Mouse (Mus musculus): Measurements from ENCODE around the gene Tmpo.

The Tmpo gene

DNA sequence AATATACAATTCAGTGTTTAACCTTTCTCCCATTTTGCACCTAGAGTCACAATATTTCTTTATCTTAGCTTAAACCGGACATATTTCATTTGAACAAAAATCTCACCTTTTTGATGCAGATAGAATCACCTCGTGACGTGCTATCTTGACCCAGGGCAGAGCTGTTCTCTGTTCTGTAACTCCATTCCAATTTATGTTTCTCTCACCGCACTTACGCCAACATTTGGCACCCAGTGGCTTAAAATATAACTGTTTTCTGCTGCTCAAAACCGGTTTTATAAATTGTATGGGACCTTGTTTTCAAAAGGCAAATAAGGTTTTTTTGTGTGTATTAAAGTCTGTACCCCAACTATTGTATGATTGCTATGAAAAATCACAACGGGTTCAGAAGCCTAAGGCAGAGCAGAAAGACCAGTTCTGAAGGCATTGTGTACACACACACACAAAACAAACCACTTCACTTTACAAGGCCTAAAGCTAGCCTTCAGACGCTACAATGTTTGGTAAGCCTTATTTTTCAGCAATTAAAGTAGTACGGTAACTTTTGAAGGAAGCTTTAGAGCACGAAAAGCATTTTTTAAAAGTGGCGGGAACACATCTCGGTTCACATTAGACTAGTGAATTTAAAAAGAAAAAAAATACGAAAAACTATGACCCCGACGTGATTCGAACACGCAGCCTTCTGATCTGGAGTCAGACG, at the start of gene Tmpo:
Gene Tmpo, minus strand, starts transcription at position 555 of the 700 bp plus-strand sequence.
- DNase-seq (ENCODE audit: low spot score): no peak

DNA sequence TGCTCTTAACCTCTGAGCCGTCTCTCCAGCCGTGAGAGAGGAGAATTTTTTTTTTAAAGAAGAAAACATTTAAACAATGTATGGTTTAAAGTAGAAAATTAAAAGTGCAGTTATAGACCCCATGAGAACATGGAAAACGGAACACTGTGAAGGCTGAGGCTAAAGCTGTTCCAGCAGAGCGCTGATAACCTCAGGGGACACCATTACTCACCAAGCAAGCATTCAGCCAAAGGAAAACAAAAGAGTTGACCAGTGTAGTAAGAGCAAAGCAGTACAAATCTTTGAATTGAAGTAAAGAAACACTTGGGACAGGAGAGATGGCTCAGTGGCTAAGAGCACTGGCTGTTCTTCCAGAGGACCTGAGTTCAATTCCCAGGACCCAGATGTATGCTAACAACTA, 49.3 kb upstream of the Tmpo start:
- no peak for DNase-seq (ENCODE audit: low spot score)

DNA sequence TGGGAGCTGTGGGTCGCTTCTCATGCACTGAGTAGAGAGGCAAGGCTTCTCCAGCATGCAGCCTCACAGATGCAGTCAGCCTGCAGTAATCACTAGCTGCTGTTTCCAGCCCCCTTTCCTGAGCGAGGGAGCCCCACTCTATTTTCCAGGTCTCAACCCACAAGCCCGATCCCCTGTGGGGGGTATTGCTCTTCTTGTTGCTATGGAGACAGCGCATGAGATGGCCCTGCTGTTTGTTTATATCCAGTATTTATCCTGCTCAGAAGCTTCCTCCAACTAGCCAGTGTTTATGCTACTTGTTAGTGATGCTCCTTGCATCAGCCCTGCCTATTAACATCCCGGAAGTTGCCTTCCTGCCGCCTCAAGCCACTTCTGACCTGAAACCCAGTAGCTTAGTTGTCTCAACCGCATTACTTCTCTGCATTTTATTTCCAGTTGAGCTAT, 48.4 kb upstream of the Tmpo start:
- no peak for DNase-seq (ENCODE audit: low spot score)

DNA sequence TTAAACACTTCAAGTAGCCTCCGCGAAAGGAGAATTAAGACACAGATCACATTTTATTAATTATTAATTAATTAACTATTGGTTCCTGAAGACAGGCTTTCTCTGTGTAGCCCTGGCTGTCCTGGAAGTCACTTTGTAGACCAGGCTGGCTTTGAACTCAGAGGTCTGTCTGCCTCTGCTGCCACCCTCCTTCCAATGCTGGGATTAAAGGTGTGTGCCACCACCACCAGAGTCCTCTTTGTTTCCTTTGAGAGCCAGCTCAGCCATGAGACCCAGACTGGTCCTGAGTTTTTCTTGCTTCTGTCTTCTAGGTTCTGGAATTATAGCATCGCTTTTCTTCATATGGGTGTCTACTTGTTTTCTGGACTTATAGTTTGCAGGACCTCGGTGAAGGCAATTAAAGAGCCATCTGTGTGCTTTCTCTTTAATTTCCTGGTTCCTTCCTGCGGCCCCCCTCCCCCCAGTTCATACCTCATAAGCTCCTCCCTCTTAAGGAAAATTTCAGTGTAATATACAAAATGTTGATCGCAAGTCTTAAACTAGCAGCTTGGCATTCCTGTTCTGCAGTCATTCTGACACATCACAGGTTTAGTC, 47.9 kb upstream of the Tmpo start:
- no peak for DNase-seq (ENCODE audit: low spot score)

DNA sequence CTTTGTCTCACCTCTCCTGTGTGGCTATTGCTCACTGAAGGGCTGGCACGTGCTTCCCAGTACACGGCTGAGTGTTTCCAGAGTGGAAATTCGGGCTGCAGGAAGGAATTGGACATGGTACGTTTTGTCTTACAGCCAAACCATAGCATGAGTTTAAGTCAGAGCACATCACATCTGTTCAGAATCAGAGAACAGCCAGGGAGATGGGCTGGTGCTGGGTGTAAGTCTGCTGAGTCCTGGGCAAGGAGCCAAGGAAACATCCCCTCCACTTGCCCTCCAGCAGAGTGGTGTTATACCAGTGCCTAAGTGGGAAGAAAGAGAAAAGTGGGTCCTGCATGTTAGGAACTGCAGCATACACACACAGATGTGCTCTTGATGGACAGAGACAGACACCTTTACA, 45.9 kb upstream of the Tmpo start:
- DNase-seq (ENCODE audit: low spot score): no peak

DNA sequence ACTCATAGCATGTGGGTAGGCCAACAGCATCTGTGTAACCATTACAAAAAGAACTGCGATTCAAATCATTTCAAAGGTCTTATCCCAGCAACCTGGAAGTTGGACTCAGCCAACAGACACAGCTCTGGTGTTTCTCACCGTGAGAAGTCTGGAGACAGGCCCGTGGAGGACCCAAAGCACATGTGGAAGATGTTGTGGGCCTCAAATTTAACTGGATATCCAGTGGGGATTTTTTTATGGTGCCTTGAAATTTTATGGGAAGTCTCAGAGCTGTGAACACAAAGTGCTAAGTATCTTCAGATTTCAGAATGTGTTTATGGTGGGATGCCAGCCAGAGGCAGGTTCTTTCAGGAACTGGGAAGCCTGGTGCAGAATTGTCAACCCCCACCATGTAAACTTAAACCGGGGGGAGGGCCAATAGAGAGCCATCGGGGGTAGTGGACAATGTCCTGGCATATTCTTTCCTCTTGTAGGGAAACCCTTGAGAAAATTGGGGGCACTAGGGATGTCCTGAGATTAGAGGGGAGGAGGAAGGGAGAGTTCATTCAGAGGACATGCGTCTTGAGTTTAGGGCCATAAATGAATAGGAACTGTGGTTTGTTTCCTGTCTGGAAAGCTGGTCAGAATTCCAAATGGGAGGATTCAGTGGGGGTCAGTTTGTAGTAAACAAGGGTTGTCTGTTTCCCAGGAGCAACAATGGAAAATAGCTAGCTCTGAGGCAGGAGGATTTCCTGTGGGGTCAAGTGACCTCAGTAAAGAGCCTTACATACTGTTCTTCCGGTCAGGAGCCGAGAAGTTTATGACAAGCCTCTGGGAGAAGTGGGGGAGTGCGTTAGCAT, 41.5 kb upstream of the Tmpo start:
- DNase-seq (ENCODE audit: low spot score): no peak

DNA sequence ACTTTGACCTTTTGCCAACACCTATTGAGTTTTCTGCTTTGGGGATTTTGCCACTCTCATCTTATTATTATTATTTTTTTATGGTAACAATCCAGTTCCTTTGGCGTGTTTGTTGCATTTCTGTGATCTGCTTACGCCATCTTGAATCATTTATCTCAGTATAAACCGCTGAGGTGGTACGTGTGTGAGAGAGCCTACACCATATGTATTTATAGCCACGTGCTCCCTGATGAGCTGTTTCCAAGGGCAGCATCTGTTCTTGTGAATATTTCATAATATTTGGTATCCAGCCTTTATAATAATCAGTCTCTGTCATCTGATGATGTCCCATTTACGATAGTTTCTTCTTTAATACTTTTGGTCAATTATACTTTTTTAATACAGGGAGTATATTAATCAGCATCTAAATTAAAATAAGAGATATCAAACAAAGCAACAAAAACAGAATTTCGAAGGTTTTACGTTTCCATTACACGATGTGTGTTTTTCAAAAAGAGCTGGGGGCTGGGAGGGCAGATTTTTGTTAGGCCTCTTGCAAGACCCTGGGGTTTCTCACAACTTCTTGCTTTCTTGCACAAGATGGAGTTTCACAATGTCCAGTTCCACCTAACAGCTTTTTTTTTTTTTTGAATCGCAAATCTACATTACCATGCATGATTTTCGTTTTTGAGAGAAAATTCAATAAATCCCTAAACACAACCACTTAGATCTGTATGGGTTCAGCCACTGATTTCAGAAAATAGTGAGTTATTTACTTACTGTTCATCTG, 28.0 kb upstream of the Tmpo start:
- DNase-seq (ENCODE audit: low spot score): no peak

DNA sequence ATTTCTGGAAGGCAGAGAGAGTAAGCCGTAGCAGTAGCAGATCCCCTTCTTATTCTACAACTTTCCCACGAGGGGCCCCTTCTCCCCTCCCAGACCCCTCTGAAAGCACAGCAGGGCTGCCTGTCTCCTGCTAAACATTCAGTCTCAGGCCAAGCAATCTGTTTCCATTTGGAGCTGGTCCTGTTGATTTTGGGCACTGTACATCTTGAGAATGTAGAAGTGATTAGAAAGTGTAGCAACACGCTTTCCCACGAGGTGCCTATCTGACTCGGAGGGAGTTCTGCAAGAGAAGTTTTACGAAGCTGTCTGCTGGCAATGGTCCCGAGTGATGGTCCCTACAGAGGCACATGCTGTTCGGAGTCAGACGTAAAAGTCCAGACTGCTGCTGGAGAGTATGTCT, 27.3 kb upstream of the Tmpo start:
- no peak for DNase-seq (ENCODE audit: low spot score)

DNA sequence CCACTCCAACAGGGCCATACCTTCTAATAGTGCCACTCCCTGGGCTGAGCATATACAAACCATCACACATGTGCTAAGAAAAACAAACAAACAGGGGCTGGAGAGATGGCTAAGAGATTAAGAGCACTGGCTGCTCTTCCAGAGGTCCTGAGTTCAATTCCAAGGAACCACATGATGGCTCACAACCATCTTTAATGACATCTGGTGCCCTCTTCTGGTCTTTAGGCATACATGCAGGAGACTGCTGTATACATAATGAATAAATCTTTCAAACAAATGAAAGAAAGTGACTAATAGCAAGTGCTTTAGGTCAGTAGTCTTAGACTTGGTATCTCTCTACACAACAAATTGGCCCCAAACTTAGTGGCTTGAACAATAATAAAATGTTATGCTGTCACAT, 26.2 kb upstream of the Tmpo start:
- DNase-seq (ENCODE audit: low spot score): no peak

DNA sequence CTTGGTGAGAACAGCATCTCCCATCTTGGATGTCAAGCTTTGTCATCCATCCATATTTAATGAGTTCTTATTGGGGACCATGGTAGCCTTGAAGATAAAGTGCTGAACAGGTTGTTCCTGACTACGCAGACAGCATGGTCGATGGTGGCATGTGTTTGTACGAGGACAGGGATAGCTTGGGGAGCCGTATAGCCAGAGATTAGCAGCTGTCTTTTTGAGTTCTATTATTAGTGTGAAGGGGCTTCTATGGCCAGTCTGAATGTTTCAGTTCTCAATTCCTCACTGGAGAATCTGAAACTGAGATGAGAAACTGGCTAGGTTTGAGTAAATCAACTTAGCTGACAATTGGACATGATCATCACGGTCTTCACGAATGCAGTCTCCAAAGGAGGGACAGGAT, 24.5 kb upstream of the Tmpo start:
- no peak for DNase-seq (ENCODE audit: low spot score)

DNA sequence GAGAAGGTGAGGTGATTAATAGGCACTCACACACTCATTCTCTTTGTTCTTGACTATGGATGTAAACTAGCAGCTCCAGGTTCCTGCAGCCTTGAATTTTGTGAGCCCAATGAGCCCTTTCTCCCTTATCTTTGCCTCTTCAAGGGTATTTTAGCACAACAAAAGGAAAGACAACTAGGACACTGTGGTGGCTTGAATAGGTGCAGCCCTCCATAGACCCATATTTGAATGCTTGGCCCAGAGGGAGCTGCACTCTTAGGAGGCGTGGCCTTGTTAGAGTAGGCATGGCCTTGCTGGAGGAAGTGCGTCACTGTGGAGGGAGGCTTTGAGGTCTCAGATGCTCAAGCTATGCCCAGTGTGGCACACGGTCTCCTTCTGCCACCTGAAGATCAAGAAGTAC, 19.5 kb upstream of the Tmpo start:
- no peak for DNase-seq (ENCODE audit: low spot score)

DNA sequence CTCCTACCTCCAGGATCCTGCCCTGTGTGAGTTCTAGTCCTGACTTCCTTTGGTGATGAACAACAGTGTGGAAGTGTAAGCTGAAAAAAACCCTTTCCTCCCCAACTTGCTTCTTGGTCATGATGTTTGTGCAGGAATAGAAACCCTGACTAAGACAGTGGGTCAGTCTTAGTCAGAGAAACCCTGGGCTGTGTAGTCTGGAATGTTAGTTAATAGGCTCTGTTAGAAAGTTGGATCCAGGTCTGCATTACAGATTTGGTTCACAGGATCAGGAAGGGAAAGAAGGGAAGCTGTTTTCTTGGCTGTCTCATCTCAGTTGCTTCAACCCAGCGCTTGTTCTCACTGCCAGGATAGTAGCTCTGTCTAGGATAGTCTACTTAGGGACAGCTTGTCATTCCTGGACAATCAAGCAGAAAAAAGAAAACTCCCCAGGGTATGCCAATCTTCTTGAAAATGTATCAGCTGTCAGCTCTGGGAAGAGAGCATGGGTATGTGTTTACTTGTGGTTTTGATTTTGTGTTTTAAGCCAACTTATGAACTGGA, 18.2 kb upstream of the Tmpo start:
- no peak for DNase-seq (ENCODE audit: low spot score)

DNA sequence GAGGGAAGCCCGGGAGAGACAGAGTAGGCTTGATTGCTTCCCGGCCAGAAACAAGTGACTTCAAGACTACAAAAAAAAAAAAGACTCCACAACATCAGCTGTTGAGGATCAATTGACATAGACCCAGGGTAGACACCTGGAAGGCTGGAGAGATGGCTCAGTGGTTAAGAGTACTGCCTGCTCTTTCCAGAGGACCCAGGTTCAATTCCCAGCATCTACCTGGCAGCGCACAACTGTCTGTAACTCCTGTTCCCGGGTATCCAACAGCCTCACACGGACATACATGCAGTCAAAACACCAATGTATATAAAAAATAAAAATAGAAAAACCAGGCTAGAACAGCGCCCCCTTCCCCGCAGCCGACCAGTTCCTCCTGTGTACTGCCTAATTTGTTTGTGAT, 16.6 kb upstream of the Tmpo start:
- DNase-seq (ENCODE audit: low spot score): no peak

DNA sequence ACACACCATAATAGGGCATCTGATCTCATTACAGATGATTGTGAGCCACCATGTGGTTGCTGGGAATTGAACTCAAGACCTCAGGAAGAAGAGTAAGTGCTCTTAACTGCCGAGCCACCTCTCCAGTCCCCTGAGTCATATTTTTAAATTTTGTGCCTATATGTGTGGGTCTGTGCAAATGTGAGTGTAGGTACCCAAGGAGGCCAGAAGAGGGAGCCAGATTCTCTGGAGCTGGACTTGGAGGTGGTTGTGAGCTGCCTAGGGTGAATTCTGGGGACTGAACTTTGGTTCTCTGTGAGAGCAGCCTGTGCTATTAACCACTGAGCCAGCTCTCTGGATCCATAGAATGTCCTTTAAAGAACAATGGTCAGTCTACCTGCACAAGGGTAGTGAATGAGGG, 15.7 kb upstream of the Tmpo start:
- DNase-seq (ENCODE audit: low spot score): no peak

DNA sequence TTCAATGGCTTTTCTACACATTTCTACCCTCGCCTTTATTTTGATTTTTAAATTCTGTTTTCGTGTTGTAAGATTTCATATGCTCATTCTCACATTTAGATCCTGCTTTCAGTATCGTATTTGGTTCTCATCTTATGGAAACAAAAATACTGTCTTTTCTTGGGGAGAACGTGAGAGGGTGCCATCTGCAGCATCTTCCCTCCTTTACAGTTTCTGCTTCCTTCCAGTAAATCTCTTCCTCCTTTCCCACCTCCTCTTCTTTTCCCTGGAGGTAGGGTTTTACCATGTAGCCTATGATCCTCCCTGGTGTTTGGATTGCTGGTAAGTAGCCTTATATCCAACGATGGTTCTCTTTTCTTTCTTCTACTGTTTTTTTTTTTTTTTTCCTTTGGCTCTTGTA, 14.6 kb upstream of the Tmpo start:
- DNase-seq (ENCODE audit: low spot score): no peak

DNA sequence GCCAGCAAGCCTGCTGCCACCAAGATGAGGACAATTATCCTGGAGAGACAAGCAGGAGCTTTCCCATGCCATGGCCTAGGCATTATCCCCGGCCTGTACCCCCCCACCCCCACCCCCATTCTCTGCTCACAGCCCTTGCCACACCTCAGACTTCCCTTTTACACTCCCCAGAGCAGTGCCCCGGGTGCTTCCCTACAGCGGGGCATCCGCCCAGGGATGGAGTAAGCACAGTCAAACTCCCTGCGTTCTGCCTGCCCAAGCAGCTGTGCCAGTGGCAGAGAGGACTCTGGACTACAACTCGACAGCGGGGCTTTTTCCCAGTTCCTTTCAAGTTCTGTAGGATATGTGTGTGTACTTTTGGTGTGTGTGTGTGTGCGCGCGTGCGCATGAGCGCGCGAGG, 14.0 kb upstream of the Tmpo start:
- DNase-seq (ENCODE audit: low spot score): no peak

DNA sequence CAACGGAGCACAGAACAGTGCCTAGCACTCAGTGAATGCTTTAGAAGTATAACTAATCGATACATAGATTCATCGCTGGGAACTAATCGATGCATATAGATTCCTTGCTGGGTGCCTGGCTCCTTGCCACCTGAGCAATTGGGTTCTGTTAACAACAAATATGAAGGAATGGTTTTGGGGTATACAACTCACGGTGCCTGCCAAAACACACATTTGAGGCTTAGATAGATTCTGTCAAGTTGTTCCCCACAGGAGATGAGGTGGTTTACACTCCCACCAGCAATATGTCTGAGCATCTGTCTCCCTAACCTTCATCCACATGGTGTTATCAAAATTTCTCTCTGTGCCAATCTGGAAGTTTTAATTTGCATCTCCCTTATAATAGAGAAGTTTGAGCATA, 10.7 kb upstream of the Tmpo start:
- DNase-seq (ENCODE audit: low spot score): no peak

DNA sequence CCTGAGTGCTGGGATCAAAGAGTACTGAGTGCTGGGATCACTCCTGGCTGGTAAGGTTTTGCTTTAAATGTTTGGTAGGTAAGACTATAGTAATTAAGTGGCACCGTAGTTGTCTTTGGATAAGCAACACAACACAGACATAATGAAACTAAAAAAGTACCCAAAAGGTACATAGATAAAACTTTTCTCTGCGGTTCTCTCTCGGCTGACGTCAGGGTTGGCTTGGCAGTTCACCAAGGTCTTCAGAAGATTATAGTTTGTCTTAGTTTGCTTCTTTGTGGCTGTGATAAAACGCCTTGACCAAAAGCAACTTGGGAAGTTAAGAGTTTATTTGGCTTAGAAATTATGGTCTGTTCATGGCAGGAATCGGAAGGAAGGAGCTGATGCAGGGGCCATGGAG, 8.4 kb upstream of the Tmpo start:
- no peak for DNase-seq (ENCODE audit: low spot score)

DNA sequence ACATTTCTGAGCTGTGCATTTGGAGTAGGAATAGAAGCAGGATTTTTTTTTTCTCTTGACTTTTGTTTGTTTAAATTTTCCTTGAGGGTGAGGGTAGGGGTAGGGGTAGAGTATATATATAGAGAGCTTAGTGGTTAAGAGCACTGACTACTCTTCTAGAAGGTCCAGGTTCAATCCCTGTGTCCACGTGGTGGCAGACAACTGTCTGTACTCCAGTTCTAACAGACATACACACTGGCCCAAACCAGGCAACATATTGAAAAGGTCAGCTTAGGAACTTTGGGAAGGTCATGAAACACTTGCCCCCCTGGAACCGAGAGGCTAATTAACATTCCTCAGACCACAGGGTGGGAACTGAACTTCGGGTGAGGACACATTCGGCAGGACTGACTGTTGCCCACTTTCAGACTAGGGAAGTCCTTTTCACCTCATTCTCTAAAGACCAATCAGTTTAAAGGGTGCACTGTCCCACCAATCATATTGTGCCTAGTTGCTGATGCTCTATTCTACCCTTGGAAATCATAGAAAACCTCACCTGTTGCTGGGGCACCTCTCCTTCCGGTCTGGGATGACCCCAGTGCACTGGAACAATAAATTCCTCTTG, 7.7 kb upstream of the Tmpo start:
- DNase-seq (ENCODE audit: low spot score): no peak

DNA sequence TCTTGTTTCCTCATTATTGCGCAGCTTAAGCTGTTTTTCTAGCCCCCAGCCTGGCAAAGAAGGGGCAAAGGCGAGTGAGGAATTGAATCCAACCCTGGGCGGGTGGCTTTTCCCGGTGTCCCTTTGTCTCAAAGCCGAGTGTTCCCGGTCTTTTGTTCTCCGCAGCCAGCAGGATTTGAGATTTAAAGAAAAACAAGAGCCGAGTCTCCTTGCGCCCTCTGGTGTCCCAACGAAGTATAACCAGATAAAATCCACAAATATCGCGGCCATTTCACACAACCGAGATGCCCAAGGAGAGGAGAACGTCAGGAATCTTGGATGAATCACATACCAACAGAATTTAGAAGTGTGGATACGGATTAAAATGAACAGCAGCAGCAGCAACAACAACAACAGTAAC, 6.8 kb upstream of the Tmpo start:
- DNase-seq (ENCODE audit: low spot score): peak; percentile 81

DNA sequence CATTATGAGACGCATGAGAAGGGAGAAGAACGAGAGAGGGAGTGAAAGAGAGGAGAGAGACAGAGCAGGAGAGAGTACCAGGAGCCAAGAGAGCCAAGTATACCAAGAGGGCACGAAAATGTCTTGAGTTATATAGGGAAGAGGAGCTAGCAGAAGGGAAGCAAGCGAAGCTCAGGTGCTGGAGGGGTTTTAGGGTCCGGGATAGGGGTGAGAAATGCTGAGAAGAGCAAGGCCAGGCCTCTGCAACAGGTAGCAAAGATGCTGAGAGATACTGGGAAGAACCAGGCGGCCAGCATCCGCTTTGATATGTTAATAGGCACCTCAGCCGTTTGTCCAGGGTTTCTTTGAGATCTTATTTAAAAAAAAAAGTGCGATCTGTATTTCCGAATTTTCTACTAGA, 6.2 kb upstream of the Tmpo start:
- no peak for DNase-seq (ENCODE audit: low spot score)

DNA sequence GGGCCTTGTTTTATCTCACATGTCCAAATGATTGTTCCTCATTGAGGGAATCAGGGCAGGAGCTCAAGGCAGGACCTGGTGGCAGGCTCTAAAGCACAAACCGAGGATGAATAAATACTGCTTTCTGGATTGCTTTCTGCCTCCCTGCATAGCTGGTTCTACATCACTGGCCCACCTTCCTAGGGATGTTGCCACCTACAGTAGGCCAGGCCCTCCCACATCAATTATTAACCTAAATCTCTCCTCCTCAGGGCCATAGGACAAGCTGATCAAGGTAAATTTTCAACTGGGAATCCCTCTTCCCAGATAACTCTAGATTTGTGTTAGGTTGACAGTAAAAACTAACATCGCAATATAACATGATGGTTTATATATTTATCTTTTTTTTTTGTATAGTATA, 4.6 kb upstream of the Tmpo start:
- no peak for DNase-seq (ENCODE audit: low spot score)

All from ovary, postnatal 14 days (tissue).